Mouse (Mus musculus) left cerebral cortex, postnatal 10 days (tissue): Measurements from ENCODE around the gene Trim14. TPM values are rescaled to one million over a fixed set of nuclear protein-coding genes. Genes with fewer than 3 reads are reported as not detected.

ENCODE experiments used
- DNase-seq, 2 experiments: peaks; one replicate each; pipeline ENCODE4 v3.0.0; 2021 to 2022; ENCODE audit warnings: low spot score in 2 of 2, mixed read lengths in 1 of 2; ENCODE audit errors: extremely low spot score in 1 of 2
- intact Hi-C: fragments of 180-260 bp; cut with DNase I; formaldehyde crosslinking; loops from one replicate; pipeline ENCODE4 v1.15.1; 2025
- total RNA-seq, 2 experiments: library from RNA; stranded (reverse); gene quantifications; 2 replicates each; pipeline ENCODE4 v1.2.3; 2021

Gene Trim14
- total RNA-seq, 2 experiments from 2014 or later: 1.2 to 1.4 TPM

GRCm38 (mm10) chr4:46452481-46452850 is 83.5 kb downstream of the Trim14 start:
- intact Hi-C loops: loop anchor here (5.0 kb wide), 1 partner anchor 60 kb away; no protein-coding TSS in a partner anchor
- peak; percentile 20 to 76 for DNase-seq

GRCm38 (mm10) chr4:46451758-46452480 is 84.0 kb downstream of the Trim14 start:
- peak; percentile 43 to 91 for DNase-seq
- intact Hi-C loops: loop anchor here (5.0 kb wide), 1 partner anchor 60 kb away; no protein-coding TSS in a partner anchor

- intact Hi-C loops: loop anchor here (5.0 kb wide), 1 partner anchor 59 kb away; no protein-coding TSS in a partner anchor
- DNase-seq: peak; percentile 59 to 83
These were observed 84.6 kb downstream of the Trim14 start for GRCm38 (mm10) chr4:46451240-46451757.

GRCm38 (mm10) chr4:46450519-46451131 is 85.3 kb downstream of the Trim14 start, which contains the start of gene Anp32b:
Gene Anp32b (plus strand): TSS chr4:46450902.
- intact Hi-C loops: loop anchor here (5.0 kb wide), 1 partner anchor 58 kb away; no protein-coding TSS in a partner anchor
- peak; percentile 88 to 94 for DNase-seq

GRCm38 (mm10) chr4:46450020-46450518 is 85.9 kb downstream of the Trim14 start:
- intact Hi-C loops: loop anchor here (5.0 kb wide), 1 partner anchor 58 kb away; no protein-coding TSS in a partner anchor

GRCm38 (mm10) chr4:46448886-46449285 is 87.1 kb downstream of the Trim14 start:
- no peak for DNase-seq
- intact Hi-C loops: no loop called here

More at GRCm38 (mm10) chr4:46450020-46450518, 85.9 kb downstream of the Trim14 start:
- DNase-seq: no peak

- no peak for DNase-seq
- intact Hi-C loops: no loop called here
These were observed 88.5 kb downstream of the Trim14 start for GRCm38 (mm10) chr4:46447461-46447860.

- no peak for DNase-seq
- intact Hi-C loops: no loop called here
These were observed 90.5 kb downstream of the Trim14 start for GRCm38 (mm10) chr4:46445237-46445945.

Other genes starting within 250 kb of the Trim14 start
- gene Foxe1, start 192.5 kb downstream of the Trim14 start, total RNA-seq: not detected
- 1 to 10 TPM; 3.7 to 4.6 TPM for gene Trmo, start 146.7 kb downstream of the Trim14 start, total RNA-seq
- gene Hemgn, start 122.6 kb downstream of the Trim14 start, total RNA-seq: not detected
- 10 to 100 TPM; 52.0 to 52.7 TPM for gene Anp32b, start 85.2 kb downstream of the Trim14 start, total RNA-seq
- 10 to 100 TPM; 30.7 to 35.0 TPM for gene Nans, start 46.9 kb downstream of the Trim14 start, total RNA-seq
- 10 to 100 TPM; 38.7 to 43.3 TPM for gene Coro2a, start 66.1 kb upstream of the Trim14 start, total RNA-seq
- gene Tbc1d2, start 114.1 kb upstream of the Trim14 start, total RNA-seq: 1 to 10 TPM; 1.0 to 2.0 TPM